Mouse (Mus musculus) intestine, postnatal 0 days (tissue): Measurements from ENCODE around the gene Asap3. TPM values are rescaled to one million over a fixed set of nuclear protein-coding genes. Genes with fewer than 3 reads are reported as not detected.

Experiments
- ATAC-seq: fragments of 200-750 bp; cut with Nextera tagmentation; 2 replicates; pipeline ENCODE4 v1.8.0; 2017; ENCODE audit warnings: mild to moderate bottlenecking, moderate TSS enrichment, moderate library complexity
- H3K27ac ChIP-seq: fragments of 300-500 bp; sonication (generic); 2 replicates; pipeline ENCODE4 v1.5.1; 2014; ENCODE audit warnings: mild to moderate bottlenecking, low read depth, low read length, moderate library complexity
- H3K27me3 ChIP-seq: fragments of 300-500 bp; sonication (generic); replicated peaks from 2 replicates; pipeline ENCODE4 v1.6.1; 2014; ENCODE audit warnings: low read length, mixed read lengths; ENCODE audit not compliant: control insufficient read depth, insufficient read depth
- H3K36me3 ChIP-seq: fragments of 300-500 bp; sonication (generic); 2 replicates; pipeline ENCODE4 v1.6.1; 2014; ENCODE audit warnings: mild to moderate bottlenecking, moderate library complexity; ENCODE audit not compliant: control insufficient read depth, insufficient read depth
- H3K4me1 ChIP-seq: fragments of 300-500 bp; sonication (generic); replicated peaks from 2 replicates; pipeline ENCODE4 v1.6.1; 2014; ENCODE audit warnings: antibody characterized with exemption, low read length, mixed read lengths; ENCODE audit not compliant: control insufficient read depth, insufficient read depth
- H3K4me2 ChIP-seq: fragments of 300-500 bp; sonication (generic); replicated peaks from 2 replicates; pipeline ENCODE4 v1.6.1; 2014; ENCODE audit warnings: low read depth, mild to moderate bottlenecking, moderate library complexity
- H3K4me3 ChIP-seq: fragments of 300-500 bp; sonication (generic); 2 replicates; pipeline ENCODE4 v1.5.1; 2014; ENCODE audit warnings: low read depth, low read length
- H3K9ac ChIP-seq: fragments of 300-500 bp; sonication (generic); 2 replicates; pipeline ENCODE4 v1.6.1; 2014; ENCODE audit warnings: mild to moderate bottlenecking, low read depth, low read length
- H3K9me3 ChIP-seq: fragments of 300-500 bp; sonication (generic); 2 replicates; pipeline ENCODE4 v1.6.1; 2016; ENCODE audit warnings: mixed run types; ENCODE audit not compliant: control insufficient read depth
- CTCF ChIP-seq: sonication (generic); IDR thresholded peaks from 2 replicates; pipeline ENCODE4 v1.5.1; 2016; ENCODE audit warnings: low read depth, mild to moderate bottlenecking, control low read depth, antibody characterized with exemption, moderate library complexity
- WGBS: fragments of 180-500 bp; shearing (Covaris S2); extraction: QIAGEN DNeasy Blood & Tissue Kit; methylation state at CpG from one replicate; pipeline ENCODE4 v1.1.7; 2014; 5-methylcytosine and 5-hydroxymethylcytosine counted together
- polyA plus RNA-seq: library from polyadenylated mRNA; unstranded; fragments of >200 nt; fragmentation: Nextera tagmentation; extraction: Ambion mirVana; gene quantifications from 2 replicates; pipeline ENCODE4 v1.2.1, GENCODE M21; 2015

Asap3 gene
- polyA plus RNA-seq, 1 experiment from 2014 or later: 0.95 TPM

DNA sequence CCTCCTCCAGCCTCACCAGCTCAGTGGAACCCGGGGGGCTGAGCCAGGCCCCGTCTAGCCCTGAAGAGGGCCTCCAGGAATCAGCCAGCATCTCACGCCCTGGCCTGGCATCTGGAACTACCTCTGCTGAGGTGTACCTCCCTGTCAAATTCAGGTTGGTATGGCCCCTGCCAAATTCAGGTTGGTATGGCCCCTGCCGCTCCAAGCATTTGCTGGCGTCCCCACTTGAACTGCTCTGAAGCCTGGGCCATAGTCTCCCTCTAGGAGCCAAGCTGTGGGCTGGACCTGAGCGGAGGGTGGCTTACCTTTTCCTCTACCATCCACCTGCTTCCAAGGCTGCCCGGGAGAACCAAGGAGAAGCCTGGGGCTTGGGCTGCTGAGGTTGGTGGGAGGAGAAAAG is 36.6 kb downstream of the Asap3 start:
- no peak overlapping the region for H3K27ac ChIP-seq
- no peak overlapping the region for H3K4me3 ChIP-seq
- 85% methylated on average over 7 of the region's 7 CpGs for WGBS
- H3K4me2 ChIP-seq: no peak overlapping the region
- peaks cover 6% of the 10 kb centered on the region; the same call in 1 of the 2 replicates for H3K27me3 ChIP-seq
- H3K9ac ChIP-seq: no peak overlapping the region
- H3K4me1 ChIP-seq: 0 out of 2 replicates have a peak, but pooled peaks cover 1% of the 10 kb centered on the region
- H3K36me3 ChIP-seq: no peaks in the 10 kb centered on the region; the same call in 1 of the 2 replicates
- H3K9me3 ChIP-seq: no peaks in the 10 kb centered on the region
- no peak for TF ChIP-seq CTCF
- no peak for ATAC-seq

- H3K4me1 ChIP-seq: peaks cover 7% of the 10 kb centered on the region; the same call in 1 of the 2 replicates
- H3K27me3 ChIP-seq: peaks cover 6% of the 10 kb centered on the region; the same call in 1 of the 2 replicates
- no peak overlapping the region for H3K4me3 ChIP-seq
- TF ChIP-seq CTCF: no peak
- H3K9me3 ChIP-seq: no peaks in the 10 kb centered on the region
- H3K4me2 ChIP-seq: no peak overlapping the region
- no peak overlapping the region for H3K9ac ChIP-seq
- no peak overlapping the region for H3K27ac ChIP-seq
- no peaks in the 10 kb centered on the region; the same call in 1 of the 2 replicates for H3K36me3 ChIP-seq
- ATAC-seq: no peak
- WGBS: 72% methylated on average over 7 of the region's 7 CpGs
Observed at GRCm38 (mm10) chr4:136244208-136244607, 38.0 kb downstream of the Asap3 start.

GRCm38 (mm10) chr4:136245681-136246080 is 39.5 kb downstream of the Asap3 start:
- no peak for ATAC-seq
- no peaks in the 10 kb centered on the region; the same call in 1 of the 2 replicates for H3K36me3 ChIP-seq
- no peak overlapping the region for H3K4me2 ChIP-seq
- 61% methylated on average over 5 of the region's 5 CpGs for WGBS
- no peak for TF ChIP-seq CTCF
- H3K27me3 ChIP-seq: peaks cover 6% of the 10 kb centered on the region; the same call in 1 of the 2 replicates
- no peak overlapping the region for H3K9ac ChIP-seq
- H3K9me3 ChIP-seq: no peaks in the 10 kb centered on the region
- H3K27ac ChIP-seq: no peak overlapping the region
- peaks cover 10% of the 10 kb centered on the region; the same call in 1 of the 2 replicates for H3K4me1 ChIP-seq
- H3K4me3 ChIP-seq: no peak overlapping the region

DNA sequence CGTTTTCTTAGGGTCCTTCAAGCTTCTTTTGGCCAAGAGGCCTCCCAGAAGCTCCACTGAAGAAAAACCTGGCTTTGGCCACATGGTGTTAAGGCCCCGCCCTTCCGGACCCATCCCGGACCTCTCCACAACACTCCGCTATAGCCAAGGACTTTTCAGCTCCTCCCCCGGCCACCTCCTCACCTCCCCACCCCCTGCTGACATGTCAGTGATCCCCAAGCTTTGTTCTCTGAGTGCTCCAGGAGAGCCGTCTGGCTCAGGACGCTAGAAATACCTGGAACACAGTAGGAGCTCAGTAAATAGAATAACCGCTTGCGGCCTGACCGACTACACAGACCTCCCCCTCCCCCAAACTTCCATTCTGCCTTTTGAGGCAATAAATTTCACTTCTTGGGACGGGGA is 40.4 kb downstream of the Asap3 start:
- no peaks in the 10 kb centered on the region for H3K9me3 ChIP-seq
- peaks cover 6% of the 10 kb centered on the region; the same call in 1 of the 2 replicates for H3K27me3 ChIP-seq
- no peak overlapping the region for H3K27ac ChIP-seq
- WGBS: 13% methylated on average over 12 of the region's 12 CpGs
- H3K4me3 ChIP-seq: no peak overlapping the region
- H3K9ac ChIP-seq: no peak overlapping the region
- no peaks in the 10 kb centered on the region; the same call in 1 of the 2 replicates for H3K36me3 ChIP-seq
- ATAC-seq: no peak
- TF ChIP-seq CTCF: no peak
- H3K4me1 ChIP-seq: peaks cover 10% of the 10 kb centered on the region; the same call in 1 of the 2 replicates
- H3K4me2 ChIP-seq: peak overlapping the region; percentile 4; the same call in 1 of the 2 replicates

- peak overlapping the region; percentile 50 for H3K4me3 ChIP-seq
- WGBS: 15% methylated on average over 14 of the region's 14 CpGs
- peaks cover 10% of the 10 kb centered on the region; the same call in 1 of the 2 replicates for H3K4me1 ChIP-seq
- peak overlapping the region; percentile 51; the same call in 1 of the 2 replicates for H3K9ac ChIP-seq
- H3K36me3 ChIP-seq: no peaks in the 10 kb centered on the region; the same call in 1 of the 2 replicates
- peak overlapping the region; percentile 99 for H3K4me2 ChIP-seq
- no peak overlapping the region for H3K27ac ChIP-seq
- H3K9me3 ChIP-seq: no peaks in the 10 kb centered on the region
- ATAC-seq: no peak
- H3K27me3 ChIP-seq: peaks cover 6% of the 10 kb centered on the region; the same call in 1 of the 2 replicates
- 0 out of 2 replicates have a peak, but pooled peaks have one; percentile 5 for TF ChIP-seq CTCF
Observed at GRCm38 (mm10) chr4:136247386-136247728, 41.2 kb downstream of the Asap3 start.

GRCm38 (mm10) chr4:136247729-136248463 is 41.7 kb downstream of the Asap3 start, which contains the start of gene Tcea3:
Tcea3 (plus strand) TSS chr4:136247729.
- H3K36me3 ChIP-seq: no peaks in the 10 kb centered on the region; the same call in 1 of the 2 replicates
- H3K4me3 ChIP-seq: peak within 1 kb of the TSS; percentile 50
- H3K4me1 ChIP-seq: peaks cover 10% of the 10 kb centered on the region; the same call in 1 of the 2 replicates
- peak within 1 kb of the TSS; percentile 51 for H3K9ac ChIP-seq
- peaks cover 6% of the 10 kb centered on the region; the same call in 1 of the 2 replicates for H3K27me3 ChIP-seq
- no peak for TF ChIP-seq CTCF
- WGBS: under 1% methylated on average over 46 of the region's 46 CpGs
- H3K4me2 ChIP-seq: peak within 1 kb of the TSS; percentile 99
- no peaks in the 10 kb centered on the region for H3K9me3 ChIP-seq
- peak; percentile 29; the same call in 1 of the 2 replicates for ATAC-seq
- H3K27ac ChIP-seq: peak within 1 kb of the TSS; percentile 21; the same call in 1 of the 2 replicates
